Mouse (Mus musculus) MEL (cell line): Measurements from ENCODE around the gene Mrpl14. TPM values are rescaled to one million over a fixed set of nuclear protein-coding genes. Genes with fewer than 3 reads are reported as not detected.

Source experiments
- DNase-seq: peaks from one replicate; pipeline ENCODE4 v3.0.0; 2011; ENCODE audit warnings: low read depth, low spot score
- H3K27ac ChIP-seq: 2 replicates; pipeline ENCODE4 v1.5.1; 2012; ENCODE audit warnings: low read depth, mild to moderate bottlenecking, control low read depth, low read length, moderate library complexity; ENCODE audit not compliant: control insufficient read depth
- H3K27me3 ChIP-seq, 2 experiments: fragments of 150-350 bp in 1 of 2; sonication (generic) in 1 of 2; 2 replicates each; pipeline ENCODE4 v1.6.1; 2012; ENCODE audit warnings: low read length in 2 of 2, mild to moderate bottlenecking in 2 of 2, improper control_type of control experiment in 1 of 2, moderate library complexity in 1 of 2; ENCODE audit not compliant: insufficient read depth in 2 of 2, control insufficient read depth in 1 of 2
- H3K36me3 ChIP-seq, 2 experiments: 2 replicates each; pipeline ENCODE4 v1.6.1; 2012 to 2014; ENCODE audit warnings: low read length in 2 of 2, improper control_type of control experiment in 1 of 2, inconsistent platforms in 1 of 2, mild to moderate bottlenecking in 1 of 2; ENCODE audit not compliant: insufficient read depth in 2 of 2, control insufficient read depth in 1 of 2
- H3K4me1 ChIP-seq, 2 experiments: fragments of 150-350 bp in 1 of 2; sonication (generic) in 1 of 2; 2 replicates each; pipeline ENCODE4 v1.6.1; 2012; ENCODE audit warnings: low read length in 2 of 2, improper control_type of control experiment in 1 of 2, mild to moderate bottlenecking in 1 of 2; ENCODE audit not compliant: insufficient read depth in 2 of 2, control insufficient read depth in 1 of 2
- H3K4me3 ChIP-seq, 2 experiments: fragments of 150-350 bp in 1 of 2; sonication (generic) in 1 of 2; 2 replicates each; pipeline ENCODE4 v1.5.1; 2012; ENCODE audit warnings: low read depth in 2 of 2, low read length in 2 of 2, mild to moderate bottlenecking in 2 of 2, moderate library complexity in 2 of 2, control low read depth in 1 of 2, improper control_type of control experiment in 1 of 2; ENCODE audit not compliant: control insufficient read depth in 1 of 2, insufficient read depth in 1 of 2
- H3K79me2 ChIP-seq: 2 replicates; pipeline ENCODE4 v1.6.1; 2012; ENCODE audit warnings: mild to moderate bottlenecking, low read length, moderate library complexity; ENCODE audit not compliant: control insufficient read depth, poor library complexity, insufficient read depth
- H3K9ac ChIP-seq: 2 replicates; pipeline ENCODE4 v1.6.1; 2012; ENCODE audit warnings: low read depth, mild to moderate bottlenecking, control low read depth, low read length, moderate library complexity; ENCODE audit not compliant: control insufficient read depth, poor library complexity, severe bottlenecking
- H3K9me3 ChIP-seq: fragments of 150-350 bp; sonication (generic); replicated peaks from 2 replicates; pipeline ENCODE4 v1.6.1; 2012; ENCODE audit warnings: mild to moderate bottlenecking, low read length, improper control_type of control experiment, moderate library complexity; ENCODE audit not compliant: insufficient read depth
- BHLHE40 ChIP-seq: IDR thresholded peaks from 2 replicates; pipeline ENCODE4 v1.6.1; 2012; ENCODE audit warnings: low read depth, mild to moderate bottlenecking, inconsistent platforms, low read length, improper control_type of control experiment, borderline replicate concordance
- CHD1 ChIP-seq: IDR thresholded peaks from 2 replicates; pipeline ENCODE4 v1.6.1; 2012; ENCODE audit warnings: low read depth, mild to moderate bottlenecking, inconsistent platforms, low read length, improper control_type of control experiment
- CTCF ChIP-seq, 3 experiments: IDR thresholded peaks in 2 of 3; conservative IDR thresholded peaks in 1 of 3; 2 replicates each; pipeline ENCODE4 v1.5.1; 2011 to 2012; ENCODE audit warnings: low read length in 3 of 3, low read depth in 2 of 3, mild to moderate bottlenecking in 2 of 3, improper control_type of control experiment in 1 of 3, inconsistent platforms in 1 of 3, mixed read lengths in 1 of 3, moderate library complexity in 1 of 3; ENCODE audit not compliant: control insufficient read depth in 1 of 3, insufficient read depth in 1 of 3, poor library complexity in 1 of 3, severe bottlenecking in 1 of 3
- E2F4 ChIP-seq: IDR thresholded peaks from 2 replicates; pipeline ENCODE4 v1.6.1; 2011; ENCODE audit warnings: low read depth, low read length, improper control_type of control experiment, borderline replicate concordance
- ELF1 ChIP-seq: IDR thresholded peaks from 2 replicates; pipeline ENCODE4 v1.6.1; 2014; ENCODE audit warnings: low read depth, mild to moderate bottlenecking, inconsistent platforms, low read length, improper control_type of control experiment, moderate library complexity
- ETS1 ChIP-seq: IDR thresholded peaks from 2 replicates; pipeline ENCODE4 v1.6.1; 2012; ENCODE audit warnings: low read depth, mild to moderate bottlenecking, inconsistent platforms, low read length, improper control_type of control experiment, moderate library complexity
- GABPA ChIP-seq: IDR thresholded peaks from 2 replicates; pipeline ENCODE4 v1.6.1; 2012; ENCODE audit warnings: low read depth, mild to moderate bottlenecking, inconsistent platforms, low read length, improper control_type of control experiment, moderate library complexity
- GATA1 ChIP-seq: IDR thresholded peaks from 2 replicates; pipeline ENCODE4 v1.6.1; 2011; ENCODE audit warnings: low read depth, low read length, improper control_type of control experiment
- HCFC1 ChIP-seq: IDR thresholded peaks from 2 replicates; pipeline ENCODE4 v1.6.1; 2012; ENCODE audit warnings: low read depth, mild to moderate bottlenecking, inconsistent platforms, low read length, improper control_type of control experiment, moderate library complexity
- JUND ChIP-seq: IDR thresholded peaks from 2 replicates; pipeline ENCODE4 v1.6.1; 2011; ENCODE audit warnings: low read depth, mild to moderate bottlenecking, improper control_type of control experiment, low read length
- KAT2A ChIP-seq: conservative IDR thresholded peaks from 2 replicates; pipeline ENCODE4 v1.6.1; 2012; ENCODE audit warnings: low read depth, low read length, improper control_type of control experiment, inconsistent platforms
- MAFK ChIP-seq: IDR thresholded peaks from 2 replicates; pipeline ENCODE4 v1.6.1; 2011; ENCODE audit warnings: low read depth, mild to moderate bottlenecking, low read length, improper control_type of control experiment, borderline replicate concordance
- MEF2A ChIP-seq: IDR thresholded peaks from 2 replicates; pipeline ENCODE4 v1.6.1; 2014; ENCODE audit warnings: low read depth, mild to moderate bottlenecking, inconsistent platforms, low read length, improper control_type of control experiment; ENCODE audit not compliant: poor library complexity, insufficient replicate concordance, severe bottlenecking; ENCODE audit errors: extremely low read depth
- MXI1 ChIP-seq: IDR thresholded peaks from 2 replicates; pipeline ENCODE4 v1.6.1; 2011; ENCODE audit warnings: mild to moderate bottlenecking, low read depth, low read length, improper control_type of control experiment
- POLR2AphosphoS5 ChIP-seq: IDR thresholded peaks from 2 replicates; pipeline ENCODE4 v1.6.1; 2012; ENCODE audit warnings: low read depth, borderline replicate concordance, mild to moderate bottlenecking, inconsistent platforms, low read length, moderate library complexity, mixed read lengths
- RCOR1 ChIP-seq: IDR thresholded peaks from 2 replicates; pipeline ENCODE4 v1.6.1; 2012; ENCODE audit warnings: low read depth, mild to moderate bottlenecking, inconsistent platforms, low read length, improper control_type of control experiment
- SMC3 ChIP-seq: IDR thresholded peaks from 2 replicates; pipeline ENCODE4 v1.6.1; 2011; ENCODE audit warnings: low read depth, low read length, improper control_type of control experiment
- TAL1 ChIP-seq: IDR thresholded peaks from 2 replicates; pipeline ENCODE4 v1.6.1; 2012; ENCODE audit warnings: mild to moderate bottlenecking, inconsistent platforms, low read length, moderate library complexity, mixed read lengths
- TBP ChIP-seq: IDR thresholded peaks from 2 replicates; pipeline ENCODE4 v1.8.0; 2011; ENCODE audit warnings: low read depth, low read length, improper control_type of control experiment
- UBTF ChIP-seq: IDR thresholded peaks from 2 replicates; pipeline ENCODE4 v1.6.1; 2012; ENCODE audit warnings: low read depth, mild to moderate bottlenecking, inconsistent platforms, low read length, improper control_type of control experiment, moderate library complexity, borderline replicate concordance; ENCODE audit not compliant: insufficient read depth
- ZC3H11A ChIP-seq: IDR thresholded peaks from 2 replicates; pipeline ENCODE4 v1.6.1; 2012; ENCODE audit warnings: low read depth, mild to moderate bottlenecking, inconsistent platforms, low read length, improper control_type of control experiment
- ZMIZ1 ChIP-seq: IDR thresholded peaks from 2 replicates; pipeline ENCODE4 v1.6.1; 2012; ENCODE audit warnings: low read depth, mild to moderate bottlenecking, inconsistent platforms, low read length, improper control_type of control experiment, moderate library complexity
- ZNF384 ChIP-seq: IDR thresholded peaks from 2 replicates; pipeline ENCODE4 v1.6.1; 2012; ENCODE audit warnings: low read depth, mild to moderate bottlenecking, inconsistent platforms, low read length, improper control_type of control experiment
- polyA plus RNA-seq, 2 experiments: library from polyadenylated mRNA; stranded (reverse) in 1 of 2; unstranded in 1 of 2; fragments of >175 nt in 1 of 2; fragments of >200 nt in 1 of 2; gene quantifications; 2 replicates each; pipeline versions ENCODE4 v1.2.1 to v1.2.4; 2012; ENCODE audit warnings: low replicate concordance in 2 of 2, low read depth in 1 of 2; ENCODE audit not compliant: insufficient read length in 2 of 2, insufficient read depth in 1 of 2, missing spikeins in 1 of 2
- total RNA-seq: library from RNA; depleted of rRNA; stranded (reverse); fragments of 300-350 nt; gene quantifications from 2 replicates; pipeline ENCODE4 v1.2.3, GENCODE M21; 2012

Mrpl14 gene
- total and polyA plus RNA-seq, 3 experiments: 66.2 to 159 TPM; not detected in 1

DNA sequence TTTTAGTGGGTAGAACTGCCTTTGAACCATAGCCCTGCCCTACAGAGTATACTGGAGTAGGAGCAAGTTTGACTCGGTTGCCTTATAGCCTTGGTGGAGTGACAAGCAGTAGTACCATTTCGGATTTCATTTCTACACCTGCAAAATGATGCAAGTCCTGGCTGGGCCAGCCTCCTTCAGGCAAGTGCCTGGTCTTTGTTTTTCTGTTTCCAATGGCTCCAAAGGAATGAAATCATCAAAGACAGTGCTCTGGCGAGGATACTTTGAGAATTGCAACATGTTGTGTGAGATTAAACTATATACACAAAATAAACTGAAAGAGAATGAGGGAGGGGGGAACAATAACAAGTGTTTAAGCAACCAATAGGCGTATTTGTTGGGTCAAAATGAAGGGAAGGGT is 3.9 kb downstream of the Mrpl14 start:
- H3K4me3 ChIP-seq: no peak overlapping the region
- DNase-seq: no peak
- H3K27me3 ChIP-seq: no peaks in the 10 kb centered on the region
- H3K36me3 ChIP-seq: peaks cover 0 to 7% of the 10 kb centered on the region in 2 experiments; a peak in 2 of 4 replicates
- H3K79me2 ChIP-seq: peaks cover 31% of the 10 kb centered on the region
- peaks cover 3 to 19% of the 10 kb centered on the region in 2 experiments for H3K4me1 ChIP-seq
- H3K27ac ChIP-seq: no peak overlapping the region
- no peak overlapping the region for H3K9ac ChIP-seq
- H3K9me3 ChIP-seq: no peaks in the 10 kb centered on the region
- TF ChIP-seq KAT2A: no peak
- no peak for TF ChIP-seq MAFK
- TF ChIP-seq ELF1: no peak
- TF ChIP-seq ZMIZ1: no peak
- TF ChIP-seq JUND: no peak
- TF ChIP-seq TAL1: no peak
- TF ChIP-seq MEF2A: no peak
- TF ChIP-seq TBP: no peak
- no peak for TF ChIP-seq GABPA
- no peak for TF ChIP-seq BHLHE40
- no peak for TF ChIP-seq CHD1
- no peak for TF ChIP-seq RCOR1
- no peak for TF ChIP-seq POLR2AphosphoS5
- no peak for TF ChIP-seq E2F4
- TF ChIP-seq ZNF384: no peak
- no peak for TF ChIP-seq MXI1

DNA sequence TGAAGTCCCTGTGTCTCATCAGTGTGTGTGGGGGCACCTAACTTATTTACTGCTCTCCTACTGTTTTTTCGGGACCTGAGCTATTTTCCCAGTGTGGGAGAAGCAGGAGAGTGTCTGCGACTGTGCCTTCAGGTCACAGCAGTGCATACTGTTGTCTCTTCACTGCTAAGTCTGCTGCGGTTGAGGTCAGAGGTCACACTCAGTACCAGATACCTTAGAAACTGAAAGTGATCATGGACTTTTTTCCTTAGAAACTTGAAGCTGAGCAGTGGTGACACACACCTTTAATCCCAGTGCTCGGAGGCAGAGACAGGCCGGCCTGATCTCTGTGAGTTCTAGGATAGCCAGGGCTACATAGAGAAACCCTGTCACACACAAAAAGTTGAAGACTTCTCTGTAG is 6.0 kb downstream of the Mrpl14 start:
- Histone ChIP-seq H3K27ac (no peak overlapping the region), H3K4me3 (no peak overlapping the region), H3K27me3 (no peaks in the 10 kb centered on the region), H3K36me3 (peaks cover 0 to 16% of the 10 kb centered on the region in 2 experiments; a peak in 2 of 4 replicates), H3K79me2 (peaks cover 15% of the 10 kb centered on the region), H3K4me1 (peaks cover 6 to 24% of the 10 kb centered on the region in 2 experiments), H3K9me3 (no peaks in the 10 kb centered on the region), H3K9ac (no peak overlapping the region)
- DNase-seq: no peak
- no peak for TF ChIP-seq KAT2A
- TF ChIP-seq UBTF: no peak
- TF ChIP-seq SMC3: no peak
- TF ChIP-seq ZC3H11A: no peak
- no peak for TF ChIP-seq TBP
- no peak for TF ChIP-seq ETS1
- TF ChIP-seq ZMIZ1: no peak
- TF ChIP-seq CHD1: no peak
- no peak for TF ChIP-seq RCOR1
- no peak for TF ChIP-seq GATA1
- no peak for TF ChIP-seq CTCF (IDR thresholded peaks at IDR 0.05 in 2 of 3, conservative IDR thresholded peaks at IDR 0.05 in 1 of 3; ENCODE audit: control insufficient read depth in 1 of 3, insufficient read depth in 1 of 3, low read depth in 2 of 3, low read length in 3 of 3, poor library complexity in 1 of 3, severe bottlenecking in 1 of 3)
- no peak for TF ChIP-seq POLR2AphosphoS5
- no peak for TF ChIP-seq HCFC1
- TF ChIP-seq E2F4: no peak
- TF ChIP-seq TAL1: no peak
